Mouse (Mus musculus) urinary bladder, postnatal 10 days (tissue): ENCODE measurements around the gene Dcbld1.
"Not testable (repeated sequence)": the region's sequence is repeated elsewhere in the genome, so short reads cannot be mapped to it uniquely, and the experiment has no call there.

ENCODE experiments used
- DNase-seq: peaks from one replicate; pipeline ENCODE4 v3.0.0; 2022; ENCODE audit warnings: low spot score

Gene Dcbld1

DNA sequence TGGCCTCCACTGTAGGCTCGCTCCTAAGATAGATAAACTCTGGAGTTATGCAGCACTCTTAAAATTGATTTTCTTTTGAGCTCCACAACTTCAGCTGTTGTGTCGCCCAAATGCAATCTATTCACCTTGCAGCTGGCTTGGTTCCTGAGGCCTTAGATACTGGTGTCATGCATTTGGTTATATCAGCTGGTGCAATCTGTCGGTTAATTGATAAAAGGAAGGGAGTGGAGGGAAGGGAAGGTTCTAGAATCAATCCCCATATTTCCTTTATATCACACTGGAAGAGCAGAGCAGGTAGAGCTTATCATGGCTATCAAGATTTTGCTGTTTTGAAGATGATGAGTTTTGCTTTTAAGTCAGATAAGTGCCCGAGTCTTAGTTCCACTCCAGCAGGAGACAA is 26.8 kb downstream of the Dcbld1 start:
- DNase-seq, result no peak

GRCm38 (mm10) chr10:52264162-52264561 is 30.7 kb downstream of the Dcbld1 start:
- DNase-seq, result no peak

DNA sequence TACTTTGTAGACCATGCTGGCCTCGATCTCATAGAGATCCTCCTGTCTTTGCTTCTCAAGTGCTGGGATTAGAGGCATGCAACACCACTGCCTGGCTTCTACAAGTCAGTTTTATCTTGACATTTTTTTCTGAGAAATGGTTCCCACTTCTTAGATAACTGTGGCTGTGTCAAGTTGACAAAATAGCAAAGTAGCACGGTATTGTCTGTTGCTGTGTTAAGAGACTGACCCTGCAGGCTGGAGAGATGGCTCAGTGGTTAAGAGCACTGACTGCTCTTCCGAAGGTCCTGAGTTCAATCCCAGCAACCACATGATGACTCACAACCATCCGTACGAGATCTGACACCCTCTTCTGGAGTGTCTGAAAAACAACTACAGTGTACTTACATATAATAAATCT is 35.5 kb downstream of the Dcbld1 start:
- DNase-seq, result no peak

DNA sequence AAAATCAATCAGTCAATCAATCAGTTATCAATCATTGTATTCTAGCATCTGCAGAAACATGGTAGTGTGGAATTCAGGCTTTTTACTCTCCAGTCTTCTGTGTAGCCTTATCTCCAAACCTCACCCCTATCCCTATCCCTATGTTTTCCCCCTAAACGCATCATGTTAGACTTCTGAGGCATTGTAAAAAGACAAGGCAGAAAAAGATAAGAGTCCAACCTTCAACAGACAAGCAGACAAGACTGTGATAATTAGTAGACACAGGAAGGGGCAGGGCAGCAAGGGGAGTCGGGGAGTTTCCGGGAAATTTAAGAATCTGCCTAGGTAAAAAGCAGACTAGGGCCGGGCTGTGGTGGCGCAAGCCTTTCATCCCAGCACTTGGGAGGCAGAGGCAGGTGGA is 38.0 kb downstream of the Dcbld1 start:
- no peak for DNase-seq

DNA sequence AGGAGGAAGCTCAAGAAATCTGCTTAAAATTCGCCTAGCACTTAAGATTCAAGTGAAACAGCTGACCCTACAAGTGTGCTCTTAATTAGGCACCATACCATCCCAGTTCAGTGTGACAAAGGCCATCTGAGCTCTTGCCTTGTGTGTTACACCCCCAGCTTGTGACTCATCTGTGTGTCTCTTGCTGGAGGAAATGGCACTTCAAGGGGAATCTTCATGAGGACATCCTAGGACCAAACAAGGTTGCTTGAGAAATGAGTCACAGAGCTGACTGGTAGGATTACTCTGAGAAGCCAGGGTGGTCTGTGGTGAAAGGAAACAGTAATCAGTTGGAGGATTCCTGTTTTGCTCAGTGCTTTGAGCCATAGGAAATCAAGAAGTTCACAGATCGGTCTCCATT is 39.6 kb downstream of the Dcbld1 start:
- DNase-seq, result no peak

DNA sequence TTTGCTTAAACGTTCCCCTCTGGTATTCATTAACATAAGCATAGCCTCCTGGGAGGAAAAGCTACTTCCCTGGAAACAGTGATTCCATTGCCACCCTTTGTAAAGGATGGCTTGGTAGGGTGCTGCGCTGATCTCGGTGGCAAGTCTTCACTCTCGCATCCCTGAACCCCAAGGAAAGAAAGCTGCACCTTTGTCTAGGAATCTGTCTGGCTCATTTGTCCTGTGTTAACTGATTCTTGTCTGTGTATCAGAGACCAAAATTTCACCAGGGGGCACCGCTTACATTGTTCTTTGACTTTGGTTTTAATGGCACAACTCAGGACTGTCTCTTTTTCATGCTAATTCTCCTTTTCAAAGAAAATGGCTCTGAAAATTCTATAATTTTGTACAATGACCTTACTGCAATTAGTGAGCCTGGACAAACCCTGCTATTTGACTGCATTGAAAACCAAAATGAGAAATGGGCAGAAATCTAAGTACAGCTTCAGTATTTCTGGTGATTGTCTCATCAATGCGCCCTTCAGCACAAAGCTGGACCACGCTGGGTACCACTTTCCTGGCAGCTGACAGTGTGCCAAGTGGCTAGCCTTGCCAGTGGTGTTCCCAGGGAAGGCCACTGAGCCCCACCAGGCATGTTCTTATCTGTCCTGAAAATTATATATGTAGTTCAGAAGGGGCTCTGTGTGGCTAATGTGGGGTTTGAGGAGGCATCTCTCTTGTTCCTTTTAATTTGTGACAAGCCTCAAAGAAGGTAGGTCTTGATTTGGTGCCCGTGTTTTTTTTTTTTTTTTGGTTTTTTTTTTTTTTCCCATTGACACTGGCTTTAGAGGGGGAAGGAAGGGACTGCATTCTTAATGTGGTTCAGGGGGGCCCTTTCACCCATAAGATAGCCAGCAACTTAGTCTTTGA is 40.8 kb downstream of the Dcbld1 start:
- DNase-seq, result no peak

- no peak for DNase-seq
Measured at GRCm38 (mm10) chr10:52274910-52275604, 41.6 kb downstream of the Dcbld1 start.

DNA sequence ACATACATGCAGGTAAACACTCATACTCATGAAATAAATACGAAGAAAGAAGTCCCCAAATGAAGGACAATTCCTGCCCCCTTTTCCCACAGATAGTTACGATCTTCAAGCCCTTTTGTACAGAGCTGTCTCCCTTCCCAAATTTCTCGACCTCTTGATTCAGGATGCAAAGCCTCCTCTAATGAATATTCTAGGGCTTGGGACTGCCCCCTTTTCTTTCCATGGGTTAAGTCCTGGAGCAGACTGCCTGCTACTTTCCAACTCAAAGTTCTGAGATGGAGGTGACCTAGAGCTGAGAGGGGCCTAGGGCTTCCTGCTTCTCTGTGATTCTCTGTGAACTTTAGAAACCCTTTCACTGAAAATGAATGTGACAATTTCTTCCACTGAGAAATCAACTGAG is 43.2 kb downstream of the Dcbld1 start:
- DNase-seq, result no peak

DNA sequence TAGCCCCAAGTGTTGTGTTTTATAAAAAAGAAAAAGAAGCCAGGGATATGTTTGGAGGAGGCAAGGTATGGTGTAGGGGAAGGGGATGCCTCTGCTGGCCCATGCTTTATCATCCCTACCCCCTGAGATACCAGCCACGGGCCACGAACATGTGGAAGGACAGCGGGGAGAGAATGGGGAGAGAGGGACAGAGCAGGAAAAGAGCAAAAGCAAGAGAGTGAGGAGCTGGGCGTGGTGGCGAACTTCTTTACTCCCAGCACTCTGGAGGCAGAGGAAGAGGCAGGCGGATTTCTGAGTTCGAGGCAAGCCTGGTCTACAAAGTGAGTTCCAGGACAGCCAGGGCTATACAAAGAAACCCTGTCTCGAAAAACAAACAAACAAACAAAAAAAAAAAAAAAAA is 44.1 kb downstream of the Dcbld1 start:
- not testable (repeated sequence) for DNase-seq

DNA sequence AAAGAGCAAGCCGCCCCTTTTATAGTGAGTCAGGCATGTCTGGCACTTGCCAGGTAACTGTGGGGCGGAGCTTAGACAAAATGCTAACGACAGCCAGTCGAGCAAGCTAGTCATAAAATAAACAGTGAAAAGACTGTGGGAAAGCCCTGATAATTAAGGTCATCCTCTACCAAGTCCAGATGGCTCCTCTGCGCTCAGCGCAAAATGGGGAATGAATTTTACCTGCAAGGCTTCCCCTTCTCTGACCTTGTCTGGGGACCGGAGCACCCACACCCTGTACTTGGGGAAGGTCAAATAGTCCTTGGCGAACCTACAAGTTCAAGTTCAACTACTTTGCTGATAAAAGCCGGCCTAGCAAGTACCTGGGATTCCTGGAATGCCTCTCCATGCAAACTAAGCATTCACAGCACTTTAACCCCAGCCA is 44.6 kb downstream of the Dcbld1 start:
- no peak for DNase-seq

GRCm38 (mm10) chr10:52278866-52279265 is 45.4 kb downstream of the Dcbld1 start:
- DNase-seq, result no peak

- DNase-seq, result no peak
Measured at GRCm38 (mm10) chr10:52279876-52280275, 46.5 kb downstream of the Dcbld1 start.

GRCm38 (mm10) chr10:52280623-52281022 is 47.2 kb downstream of the Dcbld1 start:
- no peak for DNase-seq

- DNase-seq, result no peak
Measured at GRCm38 (mm10) chr10:52281337-52281736, 47.9 kb downstream of the Dcbld1 start.

DNA sequence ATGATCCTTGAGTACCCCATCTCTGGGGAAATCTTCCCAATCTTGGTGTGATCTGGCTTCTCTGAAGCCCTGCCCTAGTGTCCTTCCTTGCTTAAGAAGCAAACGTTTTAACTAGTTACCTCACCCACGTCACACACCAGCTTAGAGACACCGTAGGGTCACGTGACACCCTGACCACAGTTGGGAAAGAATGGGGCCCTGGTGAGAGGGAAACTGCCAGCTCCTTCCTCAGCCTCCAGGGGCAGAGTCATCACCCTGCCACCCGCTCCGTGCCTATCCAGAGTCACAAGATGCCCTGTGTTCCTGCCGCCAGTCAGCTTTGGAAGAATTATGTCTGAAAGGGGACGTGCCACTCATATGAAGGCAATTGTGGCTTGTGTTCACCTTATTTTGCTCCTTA is 51.2 kb downstream of the Dcbld1 start:
- no peak for DNase-seq

- DNase-seq, result no peak
Measured at GRCm38 (mm10) chr10:52287852-52288533, 54.6 kb downstream of the Dcbld1 start.

DNA sequence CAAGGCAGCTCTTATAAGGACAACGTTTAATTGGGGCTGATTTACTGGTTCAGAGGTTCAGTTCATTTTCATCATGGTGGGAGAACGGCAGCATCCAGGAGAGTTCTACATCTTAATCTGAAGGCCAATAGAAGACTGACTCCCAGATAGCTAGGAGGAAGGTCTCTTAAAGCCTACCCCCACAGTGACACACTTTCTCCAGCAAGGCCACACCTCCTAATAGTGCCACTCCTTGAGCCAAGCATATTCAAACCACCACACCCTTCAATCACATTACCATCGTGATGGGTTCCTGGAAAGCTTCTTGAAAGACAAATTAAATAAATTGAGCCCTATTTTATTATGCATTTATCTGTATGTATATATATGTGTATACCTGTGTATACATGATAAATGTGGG is 55.8 kb downstream of the Dcbld1 start:
- DNase-seq, result no peak

- not testable (repeated sequence) for DNase-seq
Measured at GRCm38 (mm10) chr10:52292391-52292790, 59.0 kb downstream of the Dcbld1 start.

DNA sequence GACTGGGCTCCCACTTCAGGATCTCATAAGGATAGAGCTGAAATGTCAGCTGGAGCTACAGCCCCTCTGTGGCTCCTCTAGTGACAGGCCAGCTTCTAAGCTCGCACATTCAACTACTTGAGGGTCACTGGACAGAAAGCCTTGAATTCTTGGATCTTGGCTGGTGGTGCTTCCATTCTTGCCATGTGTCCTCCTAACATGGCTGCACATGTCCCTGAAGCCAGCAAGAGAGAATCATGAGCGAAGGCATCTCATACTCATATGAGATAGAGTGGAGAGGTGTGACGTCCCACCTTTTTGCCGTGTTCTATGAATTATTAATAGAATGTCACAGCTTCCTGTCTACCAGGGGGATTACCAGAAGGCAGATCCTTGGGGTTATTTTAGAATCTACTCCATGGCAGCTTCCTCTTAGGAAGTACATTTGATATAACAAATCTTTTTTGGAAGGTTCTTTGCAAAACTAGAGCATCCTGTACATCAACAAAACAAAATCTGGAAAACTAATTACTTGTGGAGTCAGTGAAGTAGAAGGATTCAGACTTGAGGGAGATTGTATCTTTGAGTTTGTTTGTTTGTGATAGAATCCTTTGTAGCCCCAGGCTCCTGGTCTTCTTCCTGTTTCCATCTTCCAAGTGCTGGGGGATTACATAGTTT is 60.6 kb downstream of the Dcbld1 start:
- no peak for DNase-seq

GRCm38 (mm10) chr10:52295934-52296333 is 62.5 kb downstream of the Dcbld1 start:
- no peak for DNase-seq

- not testable (repeated sequence) for DNase-seq
Measured at GRCm38 (mm10) chr10:52298568-52298967, 65.1 kb downstream of the Dcbld1 start.

DNA sequence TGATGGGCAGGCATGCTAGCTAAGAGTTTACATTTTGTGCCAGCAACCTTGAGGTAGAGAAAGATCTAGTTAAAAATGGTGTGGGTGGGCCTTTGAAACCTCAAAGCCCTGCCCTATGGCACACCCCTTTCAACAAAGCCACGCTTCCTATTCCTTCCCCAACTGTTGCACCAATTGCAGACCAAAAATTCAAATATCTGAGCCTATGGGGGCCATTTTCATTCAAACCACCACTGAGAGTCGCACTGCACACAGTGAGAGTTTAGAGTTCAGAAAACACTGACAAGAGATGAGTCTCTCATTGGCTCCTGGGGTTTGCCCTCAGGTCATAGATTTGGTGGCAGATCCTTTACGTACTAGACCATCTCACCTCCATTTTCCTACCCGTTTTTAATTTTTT is 68.3 kb downstream of the Dcbld1 start:
- no peak for DNase-seq
